Mouse (Mus musculus) left cerebral cortex, postnatal 10 days (tissue): Measurements from ENCODE around the gene Rgp1. TPM values are rescaled to one million over a fixed set of nuclear protein-coding genes. Genes with fewer than 3 reads are reported as not detected.

Source experiments
- DNase-seq, 2 experiments: peaks; one replicate each; pipeline ENCODE4 v3.0.0; 2021 to 2022; ENCODE audit warnings: low spot score in 2 of 2, mixed read lengths in 1 of 2; ENCODE audit errors: extremely low spot score in 1 of 2
- intact Hi-C: fragments of 180-260 bp; cut with DNase I; formaldehyde crosslinking; loops from one replicate; pipeline ENCODE4 v1.15.1; 2025
- microRNA-seq: library from miRNA; unstranded; fragments of <30 nt; microRNA quantifications from one replicate; pipeline ENCODE4 v1.2.0, GENCODE M21; 2022
- total RNA-seq, 2 experiments: library from RNA; stranded (reverse); gene quantifications; 2 replicates each; pipeline ENCODE4 v1.2.3; 2021

Rgp1 gene
- total RNA-seq, 2 experiments from 2014 or later = 48.5 to 49.7 TPM

GRCm38 (mm10) chr4:43630671-43631045 is 52.1 kb downstream of the Rgp1 start:
- intact Hi-C loops = loop anchor here (2.0 kb wide), 2 partner anchors 36 to 82 kb away; no protein-coding TSS in a partner anchor
- no peak for DNase-seq

- peak in 1 of 2 experiments; percentile 71 for DNase-seq
- intact Hi-C loops = loop anchor here (2.0 kb wide), 2 partner anchors 36 to 82 kb away; no protein-coding TSS in a partner anchor
These were observed 52.8 kb downstream of the Rgp1 start, which contains the start of gene Npr2 for GRCm38 (mm10) chr4:43631046-43631955. Gene Npr2, plus strand, starts transcription at chr4:43631935.

- intact Hi-C loops = loop anchor here (2.0 kb wide), 2 partner anchors 35 to 81 kb away; no protein-coding TSS in a partner anchor
- peak in 1 of 2 experiments; percentile 50 for DNase-seq
These were observed 53.7 kb downstream of the Rgp1 start for GRCm38 (mm10) chr4:43631956-43632920.

GRCm38 (mm10) chr4:43633296-43633695 is 54.8 kb downstream of the Rgp1 start:
- intact Hi-C loops = no loop called here
- no peak for DNase-seq

- no peak for DNase-seq
- intact Hi-C loops = no loop called here
These were observed 55.2 kb downstream of the Rgp1 start for GRCm38 (mm10) chr4:43633736-43634135.

- DNase-seq = no peak
- intact Hi-C loops = no loop called here
These were observed 56.3 kb downstream of the Rgp1 start for GRCm38 (mm10) chr4:43634621-43635374.

- no peak for DNase-seq
- intact Hi-C loops = no loop called here
These were observed 58.2 kb downstream of the Rgp1 start for GRCm38 (mm10) chr4:43636751-43637150.

Small RNA genes within 50 kb of the gene (microRNA-seq; reads per million reads assigned to microRNA genes)
- gene Gm25262 = not detected

Other genes starting within 250 kb of the Rgp1 start
- 100 to 1,000 TPM; 151 to 154 TPM for gene Rusc2, start 196.7 kb upstream of the Rgp1 start, total RNA-seq
- gene Fam166b, start 149.6 kb upstream of the Rgp1 start, total RNA-seq = under 1 TPM in 1 of 2 experiments, not detected in 1; 0.30 TPM
- 10 to 100 TPM; 71.7 to 74.2 TPM for gene Tesk1, start 136.8 kb upstream of the Rgp1 start, total RNA-seq
- gene Cd72, start 124.1 kb upstream of the Rgp1 start, total RNA-seq = 1 to 10 TPM in 1 of 2 experiments, not detected in 1; 1.2 TPM
- not detected for gene Sit1, start 95.0 kb upstream of the Rgp1 start, total RNA-seq
- 10 to 100 TPM; 31.1 to 32.5 TPM for gene Ccdc107, start 85.8 kb upstream of the Rgp1 start, total RNA-seq
- 1 to 10 TPM; 1.1 to 1.4 TPM for gene Arhgef39, start 79.0 kb upstream of the Rgp1 start, total RNA-seq
- under 1 TPM in 1 of 2 experiments, not detected in 1; 0.45 TPM for gene Car9, start 71.7 kb upstream of the Rgp1 start, total RNA-seq
- 1 to 10 TPM; 7.2 to 7.9 TPM for gene Tpm2, start 55.0 kb upstream of the Rgp1 start, total RNA-seq
- 10 to 100 TPM; 74.4 to 74.6 TPM for gene Creb3, start 16.4 kb upstream of the Rgp1 start, total RNA-seq
- 10 to 100 TPM; 48.7 to 55.3 TPM for gene Tln1, start 16.0 kb upstream of the Rgp1 start, total RNA-seq
- gene Gba2, start 158 bp downstream of the Rgp1 start, total RNA-seq = 10 to 100 TPM; 64.1 to 67.1 TPM
- gene Msmp, start 5.8 kb downstream of the Rgp1 start, total RNA-seq = not detected
- 10 to 100 TPM; 47.0 to 47.5 TPM for gene Npr2, start 53.2 kb downstream of the Rgp1 start, total RNA-seq
- 1 to 10 TPM; 2.1 to 2.7 TPM for gene Spag8, start 74.9 kb downstream of the Rgp1 start, total RNA-seq
- gene Hint2, start 77.8 kb downstream of the Rgp1 start, total RNA-seq = 10 to 100 TPM; 25.3 to 30.5 TPM
- 10 to 100 TPM; 57.8 to 60.1 TPM for gene Tmem8b, start 90.3 kb downstream of the Rgp1 start, total RNA-seq
- gene Fam221b, start 90.4 kb downstream of the Rgp1 start, total RNA-seq = 1 to 10 TPM; 1.0 to 1.3 TPM
- not detected for gene Olfr70, start 122.1 kb downstream of the Rgp1 start, total RNA-seq
- gene Olfr71, start 131.5 kb downstream of the Rgp1 start, total RNA-seq = not detected
- gene Hrct1, start 148.5 kb downstream of the Rgp1 start, total RNA-seq = 1 to 10 TPM in 1 of 2 experiments, under 1 TPM in 1; 0.87 to 1.1 TPM
- gene Spaar, start 151.3 kb downstream of the Rgp1 start, total RNA-seq = under 1 TPM; 0.43 TPM
- gene Olfr159, start 192.3 kb downstream of the Rgp1 start, total RNA-seq = not detected
- not detected for gene Olfr156, start 245.2 kb downstream of the Rgp1 start, total RNA-seq